Mouse (Mus musculus) brain, embryonic 14.5 days (tissue): ENCODE measurements around the gene Serpinb3c.
"Not testable (repeated sequence)": the region's sequence is repeated elsewhere in the genome, so short reads cannot be mapped to it uniquely, and the experiment has no call there.

Experiments
- CTCF ChIP-seq: fragments of 200-500 bp; IDR thresholded peaks from 2 replicates; pipeline ENCODE4 v1.5.1; 2012; ENCODE audit warnings: inconsistent platforms, mild to moderate bottlenecking, moderate library complexity, borderline replicate concordance; ENCODE audit not compliant: insufficient read depth, insufficient read length; ENCODE audit errors: extremely low read depth
- POLR2A ChIP-seq: fragments of 200-500 bp; IDR thresholded peaks from 2 replicates; pipeline ENCODE4 v1.6.1; 2012; ENCODE audit warnings: mild to moderate bottlenecking, inconsistent platforms, borderline replicate concordance; ENCODE audit not compliant: poor library complexity, insufficient read depth, insufficient read length, severe bottlenecking; ENCODE audit errors: extremely low read depth

GRCm38 (mm10) chr1:107278261-107278660 is at the start of gene Serpinb3c, which contains the start of gene Serpinb3b:
- TF ChIP-seq POLR2A, CTCF: not testable (repeated sequence)
